Mouse (Mus musculus): ENCODE data around the gene Nt5c1a.

Nt5c1a gene

DNA sequence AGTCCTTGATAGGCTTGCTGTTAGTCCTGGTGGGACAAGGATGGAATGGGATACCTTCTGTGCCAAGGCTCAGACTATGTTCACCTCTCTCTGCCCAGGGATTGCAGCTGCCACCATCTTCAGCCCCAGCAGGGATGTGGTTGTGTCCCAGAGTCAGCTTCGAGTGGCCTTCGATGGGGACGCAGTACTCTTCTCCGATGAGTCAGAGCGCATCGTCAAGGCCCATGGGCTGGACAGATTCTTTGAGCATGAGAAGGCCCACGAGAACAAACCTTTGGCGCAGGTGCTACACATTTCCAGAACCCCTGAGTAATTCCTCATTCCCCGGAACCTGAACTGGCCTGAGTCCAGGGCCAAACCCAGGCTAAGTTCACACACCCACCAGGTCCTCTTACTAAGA lies 12.7 kb downstream of the Nt5c1a start:
- no peak for DNase-seq

- no peak for DNase-seq
These were observed 14.1 kb downstream of the Nt5c1a start for GRCm38 (mm10) chr4:123215367-123215766.

DNA sequence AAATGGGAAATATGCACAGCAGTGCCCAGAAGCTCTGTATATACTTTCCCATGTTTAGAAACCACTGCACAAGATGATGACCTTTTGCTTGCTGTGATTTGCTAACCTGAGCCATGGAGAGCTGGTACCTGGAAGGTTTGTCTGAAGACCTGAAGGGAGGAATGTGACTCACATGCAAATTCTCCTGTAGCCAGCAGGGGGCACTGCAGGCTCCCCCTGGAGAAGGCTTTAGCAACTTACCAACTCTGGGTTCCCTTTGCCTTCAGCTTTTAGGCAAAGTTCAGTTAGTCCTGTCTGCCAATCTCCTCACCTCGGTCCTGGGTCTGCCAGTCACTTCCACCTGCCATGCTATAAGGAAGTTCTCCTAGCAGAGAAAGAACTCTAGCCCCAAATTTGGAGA lies 15.5 kb downstream of the Nt5c1a start:
- peak; percentile 46 for DNase-seq

DNA sequence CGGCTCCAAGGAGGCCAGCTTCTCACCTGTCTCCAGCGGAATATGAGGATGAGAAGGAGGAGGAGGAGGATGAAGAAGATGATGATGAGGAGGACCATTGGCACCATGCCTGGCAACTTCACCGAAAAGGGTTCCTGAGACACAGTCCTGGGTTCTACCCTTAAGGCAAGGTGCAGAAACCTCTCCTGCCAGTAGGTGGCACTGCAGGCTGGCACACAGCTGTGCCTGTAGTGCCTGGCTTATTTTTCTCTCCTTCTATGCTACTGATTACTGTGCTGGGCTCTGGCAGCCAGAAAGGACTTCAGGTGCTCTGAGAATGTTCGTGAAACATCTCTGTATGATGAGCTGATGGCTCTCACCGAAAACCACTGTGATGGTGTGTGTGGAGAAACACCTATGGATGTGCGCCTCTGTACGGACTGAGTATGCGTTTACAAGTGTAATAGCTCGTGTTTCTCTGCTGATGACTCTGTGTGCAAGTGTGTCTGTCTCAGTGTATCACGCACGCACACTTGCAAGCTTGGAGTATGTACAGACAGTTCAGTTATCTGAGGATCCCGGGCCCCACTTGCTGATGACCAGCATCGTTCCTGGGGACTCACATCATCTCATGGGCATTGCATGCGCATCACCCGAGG lies 18.5 kb downstream of the Nt5c1a start:
- DNase-seq = peak; percentile 60

DNA sequence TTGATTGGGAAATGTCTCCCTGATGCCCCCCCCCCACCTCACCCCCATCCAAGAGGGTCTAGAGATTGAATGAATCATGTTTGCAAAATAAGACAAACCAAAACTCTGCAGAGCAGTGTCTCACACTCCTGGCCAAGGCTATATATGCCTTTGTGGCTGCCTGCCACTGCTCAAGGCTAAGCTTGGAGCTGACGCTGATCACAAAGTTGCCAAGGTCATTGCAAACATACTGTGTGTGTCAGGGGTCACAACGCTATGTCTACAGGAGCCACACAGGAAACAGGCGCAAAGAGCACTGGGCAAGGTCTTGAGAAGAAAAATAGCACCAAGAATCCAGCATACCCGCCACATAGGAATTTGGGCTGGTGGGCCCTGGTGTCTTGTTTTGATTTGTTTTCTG lies 19.3 kb downstream of the Nt5c1a start:
- no peak for DNase-seq

- DNase-seq = no peak
These were observed 22.0 kb downstream of the Nt5c1a start for GRCm38 (mm10) chr4:123223309-123223708.

- no peak for DNase-seq
These were observed 24.6 kb downstream of the Nt5c1a start for GRCm38 (mm10) chr4:123225718-123226403.

GRCm38 (mm10) chr4:123227707-123228106 lies 26.4 kb downstream of the Nt5c1a start:
- no peak for DNase-seq

- DNase-seq = peak; percentile 35
These were observed 27.0 kb downstream of the Nt5c1a start for GRCm38 (mm10) chr4:123228270-123228669.

DNA sequence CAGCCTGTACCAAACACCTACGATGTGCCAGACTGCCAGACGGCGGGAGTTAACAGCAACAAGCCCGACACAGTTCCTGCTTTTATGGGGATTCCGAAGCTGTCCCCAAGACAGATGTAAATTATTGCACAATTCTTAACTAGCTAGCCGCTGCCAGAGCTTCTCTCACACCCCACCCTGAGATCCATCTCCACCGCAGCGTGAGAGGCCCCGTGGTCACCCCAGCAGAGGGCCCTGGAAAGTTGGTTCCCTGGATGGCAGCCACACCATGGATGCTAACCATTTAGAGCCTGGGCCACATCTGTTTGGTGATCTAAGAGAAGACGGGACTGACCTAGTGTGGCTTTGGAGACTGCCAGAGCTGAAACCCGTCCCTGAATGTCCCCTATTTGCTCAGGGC lies 27.9 kb downstream of the Nt5c1a start:
- DNase-seq = no peak

- DNase-seq = no peak
These were observed 31.5 kb downstream of the Nt5c1a start for GRCm38 (mm10) chr4:123232841-123233240.

GRCm38 (mm10) chr4:123233492-123234084 lies 32.3 kb downstream of the Nt5c1a start, which contains the start of gene Heyl:
Heyl (plus strand) TSS chr4:123233556.
- peak; percentile 69 for DNase-seq

GRCm38 (mm10) chr4:123235835-123236430 lies 34.6 kb downstream of the Nt5c1a start:
- no peak for DNase-seq

- no peak for DNase-seq
These were observed 35.2 kb downstream of the Nt5c1a start for GRCm38 (mm10) chr4:123236431-123237031.

DNA sequence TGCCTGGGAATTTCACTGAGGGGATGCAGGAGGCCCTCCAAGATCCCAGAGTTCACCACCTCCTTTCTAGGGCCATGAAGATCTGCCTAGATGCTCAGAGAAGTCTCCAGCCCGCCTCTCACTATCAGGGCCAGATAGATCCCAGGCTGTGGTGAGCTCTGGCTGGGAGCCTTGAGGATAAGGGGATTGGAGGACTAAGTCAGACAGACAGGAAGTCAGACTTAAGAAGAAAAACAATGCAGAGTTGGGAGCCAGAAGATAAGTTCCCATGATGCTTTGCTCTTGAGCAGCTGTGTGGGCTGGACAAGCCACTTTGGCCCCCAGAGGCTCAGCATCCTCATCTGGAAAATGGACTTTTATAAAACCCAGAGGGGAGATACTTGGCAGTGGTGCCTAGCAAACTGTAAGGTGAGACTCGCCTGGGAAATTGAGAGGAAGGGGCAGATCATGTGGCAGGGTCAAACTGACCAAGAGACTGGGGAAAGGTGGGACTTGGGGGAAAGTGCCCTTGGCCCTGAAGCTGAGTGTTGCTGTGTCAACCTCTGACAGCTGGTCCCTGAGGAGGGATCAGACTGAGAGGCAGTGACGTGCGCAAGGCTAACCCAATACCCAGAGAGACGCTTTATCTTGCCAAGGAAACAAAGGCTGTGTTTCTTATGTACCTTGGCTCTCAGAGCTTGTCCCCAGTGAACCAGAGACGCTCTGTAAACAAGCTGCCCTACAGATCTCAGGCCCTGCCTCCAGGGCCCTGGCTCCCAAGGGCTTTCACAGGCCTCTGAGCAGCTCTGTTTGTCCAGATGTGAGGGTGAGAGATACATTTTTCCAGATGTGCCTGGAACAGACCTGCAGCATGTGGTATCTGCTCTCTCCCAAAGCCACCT lies 36.3 kb downstream of the Nt5c1a start:
- peak; percentile 35 for DNase-seq

DNA sequence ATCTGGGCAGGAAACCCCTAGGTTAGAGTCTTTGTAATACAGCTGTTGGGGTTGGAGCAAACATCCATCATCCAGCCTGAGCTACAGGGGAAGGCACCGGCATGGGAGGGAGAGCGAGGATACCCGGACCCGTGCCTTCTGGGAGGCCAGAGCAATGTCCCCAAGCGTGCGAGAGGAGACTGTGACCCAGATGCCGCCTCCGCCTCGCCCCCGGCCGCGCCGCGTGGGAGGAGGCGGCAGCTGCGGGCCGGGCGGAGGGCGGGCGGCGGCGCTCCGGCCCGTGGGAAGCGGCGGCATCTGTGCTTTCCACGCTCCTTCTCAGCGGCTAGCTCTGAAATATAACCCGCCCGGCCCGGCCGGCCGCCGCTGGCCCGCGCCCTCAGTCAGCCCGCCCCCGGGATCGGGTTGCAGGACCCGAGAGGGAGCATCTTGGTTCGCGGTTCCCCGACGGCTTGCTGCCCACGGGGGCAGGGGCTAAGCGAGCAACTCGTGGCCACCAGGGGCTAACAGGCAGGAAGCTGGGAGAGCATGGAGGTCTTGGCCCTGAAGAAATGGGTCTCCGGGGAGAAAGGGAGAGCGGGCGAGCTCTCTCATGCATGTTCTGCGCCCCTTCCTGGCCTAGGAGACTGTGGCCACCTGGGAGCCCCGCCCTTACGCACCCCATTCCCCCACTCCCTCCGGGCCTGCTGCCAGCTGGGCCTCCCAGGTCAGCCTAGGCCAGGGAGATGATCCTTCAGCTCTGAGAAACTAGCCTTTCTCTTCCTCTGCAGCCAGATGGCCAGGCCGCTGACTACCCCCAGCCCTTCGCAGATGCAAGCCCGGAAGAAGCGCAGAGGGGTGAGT lies 38.3 kb downstream of the Nt5c1a start:
- DNase-seq = peak; percentile 48

DNA sequence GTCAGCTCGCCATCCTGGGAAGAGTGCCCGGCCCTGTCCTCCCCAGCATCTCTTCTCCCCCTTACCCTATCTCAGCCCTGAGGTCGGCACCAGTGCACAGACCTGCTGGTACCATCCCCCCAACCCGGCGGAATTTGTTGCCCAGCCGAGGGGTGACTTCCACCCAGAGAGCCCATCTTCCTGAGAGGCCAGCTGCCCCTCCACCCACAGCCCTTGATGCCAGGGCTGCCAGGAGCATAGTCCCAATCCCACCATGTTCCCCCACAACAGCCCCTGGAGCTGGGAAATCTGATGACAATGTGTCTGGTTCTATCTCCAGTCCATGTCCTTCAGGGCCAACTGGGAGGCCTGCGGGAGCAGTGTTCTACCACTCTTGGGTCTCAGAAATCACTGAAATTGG lies 44.9 kb downstream of the Nt5c1a start:
- no peak for DNase-seq

GRCm38 (mm10) chr4:123246651-123247050 lies 45.3 kb downstream of the Nt5c1a start:
- DNase-seq = no peak

DNA sequence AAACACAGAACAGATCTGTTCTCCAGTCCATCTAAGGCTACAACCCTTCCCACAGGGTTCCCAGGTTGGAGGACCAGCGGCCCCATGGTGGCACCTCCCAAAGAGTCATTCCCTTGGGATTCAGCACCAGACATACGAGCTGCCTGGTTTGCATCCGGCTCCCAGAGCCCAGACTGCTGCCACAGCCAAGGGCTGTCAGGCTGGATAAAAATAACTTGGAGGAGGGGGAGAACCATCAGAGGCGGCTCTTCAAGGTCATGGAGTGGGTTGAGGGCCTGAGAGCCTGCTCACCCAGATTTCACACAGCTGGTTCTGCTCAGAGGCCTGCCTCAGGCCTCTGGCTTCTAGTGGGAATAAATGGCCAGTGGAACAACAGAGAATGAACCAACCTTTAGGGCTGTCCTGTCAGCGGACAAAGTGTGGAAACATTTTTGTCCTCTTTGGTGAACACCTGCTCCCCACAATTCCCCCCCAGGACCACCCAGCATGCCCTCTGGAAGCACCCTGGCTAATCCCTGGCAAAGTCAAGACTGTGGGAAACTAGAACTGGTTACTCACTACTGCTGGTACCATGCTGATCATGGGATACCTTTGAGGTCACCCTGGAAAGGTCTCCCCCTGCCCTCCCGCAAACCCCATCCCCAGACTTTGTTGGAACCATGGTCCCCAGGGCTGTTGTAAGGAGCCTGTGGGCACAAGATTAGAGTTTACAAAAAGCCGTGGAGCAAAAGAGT lies 46.0 kb downstream of the Nt5c1a start:
- peak; percentile 31 for DNase-seq

DNA sequence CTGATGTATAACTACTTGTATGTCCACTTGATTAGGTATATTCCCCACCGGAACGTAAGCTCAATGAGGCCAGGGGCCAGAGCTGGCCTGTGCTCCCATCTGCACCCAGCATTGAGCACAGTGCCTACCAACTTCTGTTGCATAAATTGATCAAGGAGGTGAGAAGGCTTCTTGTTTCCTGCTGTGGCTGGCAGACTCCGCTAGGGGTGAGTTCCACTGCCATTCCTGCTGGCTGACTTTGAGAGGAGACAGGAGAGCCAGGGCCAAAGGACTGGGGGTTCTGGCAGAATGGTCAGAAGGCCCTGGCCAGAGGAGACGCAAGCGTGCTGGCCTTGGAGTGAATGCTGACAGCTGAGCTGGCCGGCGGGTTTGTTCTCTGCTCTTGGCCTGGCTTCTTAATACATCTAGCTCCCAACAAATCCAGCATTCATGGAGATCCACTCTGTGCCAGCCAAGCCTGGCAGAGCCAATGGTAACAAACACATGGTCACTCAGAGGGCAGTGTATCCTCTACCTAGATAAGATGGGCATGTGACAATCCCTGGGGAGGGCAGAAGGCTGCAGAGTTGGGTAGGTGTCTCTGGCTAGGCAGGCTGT lies 47.8 kb downstream of the Nt5c1a start:
- no peak for DNase-seq
